Mouse (Mus musculus): ENCODE results near the gene Gm21943.
"Not testable (repeated sequence)": the region's sequence is repeated elsewhere in the genome, so short reads cannot be mapped to it uniquely, and the experiment has no call there.

The Gm21943 gene

GRCm38 (mm10) chrY:57533644-57534043 lies at the start of gene Gm21943:
Gene Gm21943 (minus strand): TSS chrY:57533744.
- DNase-seq (ENCODE audit: low spot score in 2 of 2): not testable (repeated sequence)

Data from cerebellum, postnatal 4 days (tissue).